Mouse (Mus musculus): ENCODE results near the gene Arl4a. TPM values are rescaled to one million over a fixed set of nuclear protein-coding genes. Genes with fewer than 3 reads are reported as not detected.
A peak's percentile ranks its signal among the peaks of the same experiment; 100 is the strongest.

Arl4a gene
- total RNA-seq, 2 experiments from 2014 or later: 78.4 to 90.2 TPM

DNA sequence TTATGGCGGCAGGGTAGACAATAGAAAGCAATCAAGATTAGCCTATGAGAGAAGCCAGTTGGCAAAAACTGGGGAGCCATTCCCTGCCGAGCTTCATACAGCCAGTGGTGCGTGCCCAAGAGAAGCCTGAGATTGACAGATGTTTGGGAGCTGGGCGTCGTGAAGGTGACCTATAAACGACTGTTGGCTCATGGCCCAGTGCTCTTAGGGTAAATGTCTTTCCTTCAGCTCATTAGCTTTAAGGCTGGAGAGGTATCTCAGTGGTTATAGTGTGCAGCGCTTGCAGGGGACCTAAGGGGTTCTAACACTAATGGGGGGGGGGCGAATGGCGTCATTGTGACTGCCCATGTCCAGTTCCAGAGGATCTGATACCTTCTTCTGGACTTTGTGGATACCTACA is 21.8 kb downstream of the Arl4a start:
- intact Hi-C loops (cut with DNase I): no loop called here
- no peak for DNase-seq

DNA sequence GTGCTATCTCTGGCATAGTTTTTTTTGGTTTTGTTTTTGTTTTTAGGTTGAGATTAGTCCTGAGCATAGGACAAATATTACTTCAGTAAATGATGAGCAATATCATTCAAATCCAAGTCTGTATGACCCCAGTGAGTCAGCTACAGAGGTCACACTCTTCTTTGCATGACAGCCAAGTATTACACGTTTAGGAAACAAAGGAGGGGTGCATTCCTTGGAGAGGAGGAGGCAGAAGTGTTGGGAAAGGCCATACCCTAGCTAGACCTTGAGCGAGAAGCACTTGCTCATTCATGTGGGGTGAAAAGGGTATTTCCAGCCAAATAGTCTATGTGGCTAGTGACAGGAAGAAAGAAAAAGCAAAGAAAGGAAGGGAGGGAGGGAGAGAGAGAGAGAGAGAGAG is 28.0 kb downstream of the Arl4a start:
- intact Hi-C loops (cut with DNase I): no loop called here
- DNase-seq: no peak

DNA sequence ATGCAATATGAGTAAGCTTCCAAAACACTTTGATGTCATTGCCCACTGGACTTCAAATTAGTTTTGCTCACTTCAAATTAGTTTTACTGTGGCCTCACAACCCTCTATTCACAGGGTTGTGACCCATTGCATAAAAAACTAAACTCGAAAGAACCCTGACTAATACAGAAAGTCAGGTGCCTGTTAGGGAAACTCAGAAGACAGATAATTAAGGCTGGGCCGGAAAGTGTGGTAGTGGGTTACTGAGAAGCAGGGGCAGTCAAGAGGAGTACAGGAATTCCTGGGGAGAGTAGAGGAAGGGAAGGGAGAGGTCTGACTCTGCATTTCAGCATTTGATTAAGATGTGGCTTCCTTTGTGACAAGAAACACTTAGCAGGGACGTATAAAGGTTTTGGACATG is 29.4 kb downstream of the Arl4a start:
- no peak for DNase-seq
- intact Hi-C loops (cut with DNase I): no loop called here

DNA sequence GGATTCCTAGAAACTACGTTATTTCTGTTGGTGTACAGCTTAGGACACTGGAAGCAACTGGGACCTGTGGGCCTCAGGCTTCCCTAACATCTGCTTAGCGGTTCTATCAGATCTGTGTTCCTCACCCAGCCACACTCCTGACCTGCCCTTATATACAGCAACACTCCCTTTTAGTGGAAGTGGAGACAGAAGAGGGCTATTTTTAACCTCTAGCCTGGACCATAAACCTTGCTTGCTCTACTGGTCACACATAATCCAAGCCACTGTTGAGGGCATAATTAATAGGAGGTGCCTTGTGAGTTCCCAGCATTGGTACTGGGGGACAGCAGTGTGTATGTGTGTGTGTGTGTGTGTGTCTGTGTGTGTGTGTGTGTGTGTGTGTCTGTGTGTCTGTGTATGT is 33.1 kb downstream of the Arl4a start:
- no peak for DNase-seq
- intact Hi-C loops (cut with DNase I): no loop called here

DNA sequence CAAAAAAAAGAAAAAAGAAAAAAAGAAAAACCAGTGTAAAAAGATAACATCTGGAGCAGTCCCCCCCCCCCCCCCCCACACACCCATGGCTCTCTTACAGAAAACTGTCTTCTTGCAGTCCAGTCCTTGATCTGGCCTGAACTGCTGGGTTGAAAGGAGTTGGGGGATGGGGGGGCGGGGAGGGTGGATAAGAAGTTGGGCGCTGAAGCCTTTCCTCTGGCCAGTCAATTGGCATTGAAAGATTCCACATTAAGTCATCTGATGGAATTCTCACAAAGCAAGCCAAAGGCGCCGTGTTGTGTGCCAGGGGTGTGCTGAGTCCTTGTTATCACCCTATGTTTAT is 39.0 kb downstream of the Arl4a start:
- intact Hi-C loops (cut with DNase I): no loop called here

DNA sequence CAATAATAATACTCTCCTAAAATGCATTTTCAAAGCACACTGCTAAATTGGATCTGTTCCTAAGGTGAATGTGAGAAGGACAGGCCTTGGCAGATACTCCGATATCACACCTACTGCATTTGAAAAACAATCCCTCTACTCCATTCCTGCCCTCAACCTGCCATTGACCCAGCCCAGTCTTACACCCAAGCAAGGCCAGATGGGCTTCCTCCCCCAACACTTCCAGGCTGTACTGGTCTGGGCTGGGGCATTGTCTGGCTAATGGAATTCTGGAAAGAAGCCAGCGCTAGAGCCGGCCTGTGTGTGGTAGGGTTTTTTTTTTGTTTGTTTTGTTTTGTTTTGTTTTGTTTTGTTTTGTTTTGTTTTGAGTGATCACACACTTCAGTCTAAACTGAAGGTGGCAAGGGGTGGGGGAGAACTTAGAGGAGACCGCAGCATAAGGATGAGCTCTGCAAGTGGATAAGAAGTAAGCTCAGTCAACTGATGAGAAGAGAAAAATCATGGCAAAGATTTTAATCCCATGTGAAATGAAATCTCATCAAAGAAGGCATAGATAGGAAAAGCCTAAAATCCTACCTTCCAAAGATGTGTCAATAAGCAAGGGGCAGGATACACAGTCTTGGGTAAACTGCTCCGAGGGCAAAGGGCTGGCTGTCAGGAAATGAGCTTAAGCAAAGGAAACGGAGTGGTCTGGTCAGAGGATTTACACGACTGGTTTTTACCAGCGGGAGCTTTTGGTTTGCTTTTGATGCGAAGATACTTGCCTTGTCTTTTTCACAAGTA is 39.6 kb downstream of the Arl4a start:
- peak; percentile 38 for DNase-seq
- intact Hi-C loops (cut with DNase I): no loop called here

More for the DNA sequence above, 39.0 kb downstream of the Arl4a start:
- DNase-seq: no peak

DNA sequence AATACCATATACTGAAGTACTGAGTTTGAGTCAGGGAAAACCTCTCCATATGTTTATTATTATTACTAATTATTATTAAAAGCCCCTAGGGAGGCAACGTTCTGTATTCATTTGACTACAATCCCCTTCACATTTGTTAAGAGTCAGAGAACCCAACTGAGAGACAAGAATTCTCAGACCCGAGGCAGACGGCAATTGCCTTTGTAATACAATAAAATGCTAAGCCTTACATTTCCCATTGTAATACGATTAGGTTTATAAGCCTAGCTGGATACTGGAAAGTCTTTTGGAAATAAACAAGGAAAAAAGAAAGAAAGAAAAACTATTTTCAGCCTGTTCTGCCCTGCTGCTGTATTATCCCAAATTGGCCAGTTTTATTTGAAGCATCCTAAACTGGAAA is 40.2 kb downstream of the Arl4a start:
- intact Hi-C loops (cut with DNase I): no loop called here
- no peak for DNase-seq

DNA sequence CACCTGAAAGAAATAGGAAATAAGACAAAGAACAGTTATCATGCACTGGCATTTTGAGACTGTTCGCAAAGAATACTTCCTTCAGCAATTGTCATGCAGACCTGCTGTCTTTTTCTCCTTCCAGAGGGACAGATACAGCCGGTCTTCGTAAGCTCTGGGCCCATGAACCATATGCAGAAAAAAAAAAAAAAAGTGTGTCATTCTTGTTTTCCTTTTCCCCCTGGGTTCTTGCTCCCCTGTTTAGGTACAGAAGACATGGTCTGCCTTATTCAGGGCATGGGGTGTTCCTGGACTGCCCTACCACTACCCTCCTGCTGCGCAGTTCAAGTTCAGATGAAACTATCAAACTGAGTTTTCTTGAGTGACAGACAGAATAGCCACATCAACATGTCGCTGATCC is 41.8 kb downstream of the Arl4a start:
- no peak for DNase-seq
- intact Hi-C loops (cut with DNase I): no loop called here

DNA sequence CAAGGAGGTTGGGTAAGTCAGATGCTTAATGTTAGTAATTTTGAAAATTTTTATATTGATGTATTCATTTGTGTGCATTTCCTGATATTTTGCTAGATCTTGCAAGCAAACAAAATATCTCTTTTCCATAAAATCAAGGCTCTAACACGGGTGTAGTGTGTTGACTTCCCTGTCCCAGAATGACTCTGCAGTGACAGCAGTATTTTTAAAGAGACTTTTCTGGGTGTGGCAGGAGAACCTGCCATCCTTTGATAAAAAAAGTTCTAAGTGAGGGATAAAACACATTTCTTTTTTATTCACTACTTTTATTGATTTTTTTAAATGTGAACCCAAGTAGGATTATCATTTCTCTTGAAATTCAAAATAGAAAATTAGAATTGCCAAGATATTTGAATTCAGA is 42.2 kb downstream of the Arl4a start:
- intact Hi-C loops (cut with DNase I): no loop called here

DNA sequence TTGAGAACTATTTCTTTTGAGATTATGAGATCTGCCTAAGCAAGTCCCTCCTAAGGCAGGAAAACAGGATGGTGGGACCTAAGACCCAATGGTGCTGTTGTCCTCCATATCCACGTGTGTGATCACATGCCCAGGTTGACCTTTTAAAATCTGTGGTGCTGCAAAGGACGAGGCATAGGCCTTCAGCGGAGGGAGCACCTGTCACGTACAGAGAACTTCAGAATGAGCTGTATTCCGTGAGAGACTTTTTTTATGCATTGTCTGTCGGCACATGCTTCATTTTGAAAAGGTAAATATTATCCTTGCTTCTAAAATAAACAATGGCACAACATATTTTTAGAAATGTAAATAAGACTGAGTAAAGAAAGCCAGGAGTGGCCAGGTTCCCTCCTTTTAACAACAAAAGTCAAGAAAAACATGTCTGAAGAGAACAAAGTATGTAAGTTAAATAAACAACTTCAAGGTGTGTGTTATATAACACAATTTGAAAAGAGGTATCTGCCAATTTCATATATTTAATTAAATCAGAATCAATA is 45.0 kb downstream of the Arl4a start:
- DNase-seq: no peak
- intact Hi-C loops (cut with DNase I): no loop called here

More for the DNA sequence above, 42.2 kb downstream of the Arl4a start:
- no peak for DNase-seq

DNA sequence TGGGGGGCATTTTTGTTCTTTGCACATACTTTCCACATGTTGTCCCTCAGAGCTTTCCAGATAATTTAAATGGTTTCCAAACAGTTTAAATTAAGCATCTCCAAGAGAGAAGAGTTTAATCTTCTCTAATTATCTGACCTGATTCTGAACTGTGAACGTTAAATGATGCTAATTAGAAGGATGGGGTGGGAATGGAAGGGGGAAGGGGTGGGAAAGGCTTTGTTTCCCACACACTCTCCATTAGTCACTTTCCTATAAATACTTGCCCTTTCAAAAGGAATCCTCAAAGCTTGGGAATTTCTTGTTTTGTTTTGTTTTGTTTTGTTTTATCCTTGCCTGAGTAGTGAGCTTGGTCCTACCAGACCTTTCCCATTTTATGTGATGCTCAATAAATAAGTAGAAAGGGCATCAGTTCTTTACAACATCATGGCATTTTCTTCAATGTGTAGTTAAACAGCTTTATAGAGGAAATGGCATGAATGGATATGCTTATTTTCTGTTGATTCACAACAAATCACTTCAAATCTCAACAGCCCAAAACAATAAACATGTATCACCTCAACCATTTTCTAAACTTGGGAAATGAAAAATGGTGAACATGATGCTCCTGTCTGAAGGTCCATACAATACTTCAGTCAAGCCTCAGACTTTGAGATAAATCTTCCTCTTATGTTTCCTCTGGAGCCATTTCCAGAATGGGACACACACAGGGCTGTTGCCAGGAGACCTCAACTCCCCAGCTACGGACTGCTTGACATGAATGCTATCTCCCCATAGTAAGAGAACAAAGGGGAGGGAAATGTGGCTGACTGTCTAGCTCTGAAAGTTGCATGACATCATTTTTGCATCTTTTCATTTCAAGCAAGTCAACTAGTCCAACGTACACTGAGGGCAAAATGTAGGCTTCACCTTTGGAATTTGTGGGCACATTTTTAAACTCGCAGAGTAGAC is 46.7 kb downstream of the Arl4a start:
- intact Hi-C loops (cut with DNase I): no loop called here
- no peak for DNase-seq

DNA sequence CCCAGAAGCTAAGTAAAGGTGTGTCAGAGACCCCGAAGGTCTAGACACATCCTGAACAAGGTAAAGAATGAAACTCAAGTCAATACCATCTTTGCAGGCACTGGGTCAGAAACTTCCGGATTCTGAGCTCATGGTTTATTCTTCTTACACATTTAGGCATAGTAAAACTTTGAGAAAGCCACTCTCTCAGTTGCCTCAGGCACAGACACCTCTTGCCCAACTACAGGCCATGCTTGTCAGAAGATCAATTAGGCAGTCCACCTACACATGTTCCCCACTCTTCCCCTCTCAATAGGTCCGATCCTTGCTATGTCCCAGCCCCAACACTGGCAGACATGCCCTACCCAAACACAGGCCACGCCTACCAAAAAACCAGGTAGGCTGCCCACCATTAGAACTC is 48.7 kb downstream of the Arl4a start:
- no peak for DNase-seq
- intact Hi-C loops (cut with DNase I): no loop called here

DNA sequence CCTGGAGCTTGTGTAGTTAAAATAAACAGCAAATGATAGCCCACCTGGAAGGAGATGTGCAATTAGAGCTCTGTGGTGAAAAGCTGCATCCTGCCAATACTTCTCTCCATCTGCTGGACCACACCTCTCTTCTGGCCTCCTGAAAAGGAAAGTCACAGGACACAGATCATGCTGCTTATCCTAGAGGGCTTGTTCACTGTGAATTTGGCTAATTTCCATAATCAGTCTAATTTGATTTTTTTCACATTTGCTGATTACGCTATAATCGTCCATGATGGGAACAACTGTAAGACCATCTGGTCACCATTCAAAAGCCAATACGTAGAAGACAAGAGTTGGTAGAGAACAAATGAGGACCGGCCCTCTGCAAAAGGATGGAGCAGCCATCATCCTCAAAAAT is 50.6 kb downstream of the Arl4a start:
- peak; percentile 10 for DNase-seq
- intact Hi-C loops (cut with DNase I): no loop called here

DNA sequence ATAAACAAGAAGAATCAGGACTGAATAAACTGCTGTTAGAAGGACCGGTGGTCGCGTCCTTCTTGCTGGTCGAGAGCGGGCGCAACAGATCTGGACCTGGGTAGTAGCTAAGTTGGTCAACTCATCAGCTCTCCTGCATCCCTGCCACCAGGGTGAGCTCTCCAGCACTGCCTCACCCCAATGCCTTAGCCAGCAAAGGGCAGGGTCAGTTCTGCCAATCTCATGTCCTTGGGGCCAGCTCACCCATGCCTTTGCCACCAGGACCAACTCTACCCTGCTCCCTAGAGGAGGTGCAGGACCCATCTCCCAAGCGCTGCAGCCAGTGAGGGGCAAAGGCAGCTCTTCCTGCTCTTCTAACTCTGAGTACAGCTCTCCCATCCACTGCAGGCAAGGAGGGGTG is 52.2 kb downstream of the Arl4a start:
- intact Hi-C loops (cut with DNase I): no loop called here
- no peak for DNase-seq

DNA sequence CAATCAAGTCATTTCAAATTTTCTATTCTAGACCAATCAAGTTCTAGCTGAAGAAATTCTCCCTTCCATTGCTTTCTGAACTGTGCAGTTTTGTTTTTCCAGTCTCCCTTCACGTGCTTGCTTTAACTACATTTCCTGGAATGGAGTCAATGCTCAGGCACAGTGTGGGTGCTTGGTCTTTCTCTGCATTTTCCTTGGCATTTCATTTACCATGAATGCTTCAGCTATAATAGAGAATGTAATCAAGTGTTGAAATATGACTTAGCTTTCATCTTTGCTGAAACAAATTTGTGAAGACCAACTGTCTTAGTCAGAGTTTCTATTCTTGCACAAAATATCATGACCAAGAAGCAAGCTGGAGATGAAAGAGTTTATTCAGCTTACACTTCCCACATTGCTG is 58.0 kb downstream of the Arl4a start:
- DNase-seq: no peak

DNA sequence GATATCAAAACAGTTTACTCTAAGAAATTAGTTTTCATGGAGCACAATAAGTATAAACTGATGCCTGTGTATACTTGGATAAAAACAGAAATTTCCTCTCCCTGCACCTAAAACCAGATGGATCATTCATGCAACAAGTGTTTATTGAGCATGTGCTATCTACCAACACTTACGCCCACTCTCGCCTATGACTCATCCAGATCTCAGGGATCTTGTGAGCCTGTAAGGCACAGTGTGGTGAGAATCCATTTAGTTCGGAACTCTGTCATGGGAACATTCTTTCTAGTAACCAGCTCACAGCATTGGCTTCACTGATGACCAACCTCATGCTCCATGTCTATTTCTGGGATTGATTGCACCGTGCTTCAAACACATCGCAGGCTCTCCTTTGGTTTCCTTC is 58.8 kb downstream of the Arl4a start:
- intact Hi-C loops (cut with DNase I): no loop called here
- DNase-seq: no peak

More for the DNA sequence above, 58.0 kb downstream of the Arl4a start:
- intact Hi-C loops (cut with DNase I): no loop called here

DNA sequence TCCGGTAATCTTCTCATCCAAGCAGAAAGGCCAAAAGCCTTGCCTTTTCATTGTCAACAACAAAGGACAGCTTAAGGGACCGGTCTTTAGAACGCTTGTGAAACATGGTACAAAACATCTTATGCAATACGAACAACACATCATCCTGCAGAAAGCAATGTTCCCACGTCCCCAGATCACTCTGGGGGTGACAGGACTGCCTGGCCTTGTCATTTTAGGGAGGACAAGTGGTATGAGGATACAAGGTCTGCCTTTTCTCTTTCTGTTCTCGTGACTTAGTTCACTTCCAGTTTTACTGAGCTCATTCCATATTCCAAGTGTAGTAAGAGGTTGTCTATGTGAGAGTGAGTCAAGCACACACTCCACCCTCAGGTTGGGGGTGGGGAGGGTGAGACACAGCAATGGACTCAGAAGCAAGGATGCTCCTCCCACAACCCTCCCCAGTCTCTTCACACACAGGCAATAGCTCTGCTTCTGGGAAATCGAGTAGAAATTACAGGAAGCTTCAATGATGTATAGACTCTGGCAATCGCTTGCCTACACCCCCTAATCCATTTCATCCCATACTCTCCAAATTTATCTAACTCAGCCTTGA is 59.7 kb downstream of the Arl4a start:
- no peak for DNase-seq
- intact Hi-C loops (cut with DNase I): no loop called here

DNA sequence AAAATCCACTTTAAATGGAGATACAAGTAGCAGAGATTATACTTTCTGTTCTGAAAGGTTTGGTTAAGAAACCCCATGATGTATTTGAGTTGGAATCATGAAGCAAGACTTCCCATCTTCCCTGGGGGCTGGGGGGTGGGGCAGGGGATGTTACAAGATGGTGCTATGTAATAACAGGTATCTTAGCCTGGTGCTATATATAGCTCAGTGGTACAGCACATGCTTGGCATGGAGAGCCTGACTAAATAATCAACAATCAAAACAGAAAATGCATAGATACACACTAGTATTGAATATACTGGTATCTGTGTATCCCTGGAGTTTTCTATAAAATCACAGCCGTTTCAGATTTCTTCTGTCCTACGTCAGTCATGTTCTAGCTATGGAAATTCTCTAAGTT is 61.4 kb downstream of the Arl4a start:
- DNase-seq: no peak
- intact Hi-C loops (cut with DNase I): no loop called here

DNA sequence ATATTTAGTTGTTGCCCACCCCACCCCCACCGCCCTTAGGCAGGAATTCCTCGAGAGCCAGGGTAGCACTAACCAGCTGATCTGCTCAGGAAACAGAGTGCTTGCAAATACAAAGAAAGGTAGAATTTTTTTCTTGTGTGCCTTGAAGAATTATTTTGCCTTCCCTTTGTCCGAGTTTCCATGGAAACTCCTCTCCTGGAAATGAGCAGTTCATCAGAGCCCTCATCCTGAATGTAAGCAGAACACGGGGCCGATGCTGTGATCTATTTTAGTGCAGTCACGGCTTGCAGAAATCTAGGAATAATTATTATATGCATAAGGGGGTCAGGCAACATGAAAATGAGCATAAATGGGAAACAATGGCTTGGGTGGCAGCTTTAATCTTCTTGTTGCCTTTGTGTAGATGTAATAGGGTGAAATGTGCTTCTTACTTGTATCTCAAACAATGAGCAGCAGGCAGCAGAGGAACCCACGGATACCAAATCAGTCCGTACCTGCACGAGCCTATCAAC is 61.9 kb downstream of the Arl4a start:
- intact Hi-C loops (cut with DNase I): no loop called here
- DNase-seq: no peak

DNA sequence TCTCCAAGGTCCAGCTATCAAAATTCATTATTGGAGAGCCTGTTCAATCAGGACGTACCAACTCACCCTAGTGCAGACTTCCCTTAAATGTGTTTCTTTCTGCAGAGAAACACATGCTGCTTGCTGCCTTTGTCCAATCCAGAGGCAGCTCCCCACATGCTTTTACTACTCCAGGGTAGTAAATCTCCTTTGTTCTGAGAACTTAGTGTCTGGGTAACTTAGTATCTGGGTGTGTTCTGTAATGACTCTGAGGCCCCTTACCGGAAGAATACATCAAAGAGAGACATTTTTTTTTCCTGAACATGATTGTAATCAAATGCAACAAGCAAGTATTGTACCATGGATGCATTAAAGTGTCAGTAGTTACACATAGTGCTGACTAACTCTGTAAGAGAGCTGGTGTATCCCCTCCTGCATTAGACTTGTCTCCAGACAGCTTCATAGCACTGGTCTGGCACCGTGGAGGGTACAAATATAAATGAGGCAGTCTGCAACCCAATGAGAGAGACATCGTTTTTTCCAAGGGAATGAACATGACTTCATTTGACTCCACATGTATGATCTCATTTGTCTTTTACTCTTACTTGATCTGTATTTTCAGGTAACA is 62.7 kb downstream of the Arl4a start:
- DNase-seq: no peak
- intact Hi-C loops (cut with DNase I): no loop called here

DNA sequence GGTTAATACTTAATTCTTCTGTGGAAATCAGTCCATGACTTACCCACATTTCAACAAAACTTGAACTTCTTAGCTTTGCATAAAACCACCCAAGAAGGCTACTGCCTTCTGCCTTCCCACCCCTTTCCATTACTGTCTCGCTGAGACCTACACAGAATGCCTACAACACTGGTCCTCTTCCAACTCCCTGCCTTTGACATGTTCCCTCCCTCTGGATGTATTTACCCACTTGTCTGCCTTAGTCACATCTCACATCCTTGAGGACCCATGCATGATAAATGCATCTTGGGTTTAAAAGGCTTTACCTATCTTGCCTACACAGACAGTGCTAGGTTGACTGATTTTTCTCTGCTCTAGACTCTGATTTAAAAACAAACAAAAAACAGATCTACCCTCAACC is 63.6 kb downstream of the Arl4a start:
- intact Hi-C loops (cut with DNase I): no loop called here
- no peak for DNase-seq
